Mouse (Mus musculus): ENCODE measurements around the gene Polrmt.
A peak's percentile ranks its signal among the peaks of the same experiment; 100 is the strongest.

GRCm38 (mm10) chr10:79712499-79713126 is 33.8 kb downstream of the Polrmt start:
- no peak for TF ChIP-seq POLR2A (IDR thresholded peaks at IDR 0.05; ENCODE audit: low read depth, low read length)
- peak; percentile 81 for TF ChIP-seq CTCF (conservative IDR thresholded peaks at IDR 0.05; ENCODE audit: insufficient read depth, insufficient read length, low read depth, low read length)

Measured in kidney, adult 2 months (tissue).